Mouse (Mus musculus) embryonic fibroblast, embryonic 13.5 days (primary cell): ENCODE measurements around the gene Pias3.
"Not testable (repeated sequence)": the region's sequence is repeated elsewhere in the genome, so short reads cannot be mapped to it uniquely, and the experiment has no call there.

Experiments used
- CTCF ChIP-seq: IDR thresholded peaks from 2 replicates; pipeline ENCODE4 v1.5.1; 2011; ENCODE audit warnings: mild to moderate bottlenecking, control low read depth, low read length, moderate library complexity, borderline replicate concordance; ENCODE audit not compliant: insufficient read depth
- POLR2A ChIP-seq: IDR thresholded peaks from 2 replicates; pipeline ENCODE4 v1.6.1; 2011; ENCODE audit warnings: low read depth, mild to moderate bottlenecking, control low read depth, low read length, moderate library complexity

DNA sequence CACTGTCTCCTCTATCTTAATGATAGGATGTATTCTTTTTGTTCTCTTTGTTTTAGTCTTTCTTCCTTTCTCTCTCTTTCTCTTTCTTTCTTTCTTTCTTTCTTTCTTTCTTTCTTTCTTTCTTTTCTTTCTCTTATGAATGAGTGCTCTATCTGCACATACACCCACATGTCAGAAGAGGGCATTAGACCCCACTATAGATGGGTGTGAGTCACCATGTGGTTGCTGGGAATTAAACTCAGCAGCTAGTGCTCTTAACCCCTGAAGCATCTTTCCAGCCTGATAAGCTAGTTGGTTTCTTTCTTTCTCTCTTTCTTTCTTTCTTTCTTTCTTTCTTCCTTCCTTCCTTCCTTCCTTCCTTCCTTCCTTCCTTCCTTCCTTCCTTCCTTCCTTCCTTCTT, 44.1 kb downstream of the Pias3 start:
- TF ChIP-seq CTCF, POLR2A: not testable (repeated sequence)
